Mouse (Mus musculus) leukemia stem cell, adult 10-12 weeks (primary cell): ENCODE results near the gene Nsl1. TPM values are rescaled to one million over a fixed set of nuclear protein-coding genes. Genes with fewer than 3 reads are reported as not detected.

Experiments used
- polyA plus RNA-seq: library from polyadenylated mRNA; stranded (reverse); fragments of >175 nt; gene quantifications from 2 replicates; pipeline ENCODE4 v1.2.3, GENCODE M21; 2012; ENCODE audit warnings: low replicate concordance

Gene Nsl1
- polyA plus RNA-seq: 8.4 and 9.4 TPM in 2 replicates

DNA sequence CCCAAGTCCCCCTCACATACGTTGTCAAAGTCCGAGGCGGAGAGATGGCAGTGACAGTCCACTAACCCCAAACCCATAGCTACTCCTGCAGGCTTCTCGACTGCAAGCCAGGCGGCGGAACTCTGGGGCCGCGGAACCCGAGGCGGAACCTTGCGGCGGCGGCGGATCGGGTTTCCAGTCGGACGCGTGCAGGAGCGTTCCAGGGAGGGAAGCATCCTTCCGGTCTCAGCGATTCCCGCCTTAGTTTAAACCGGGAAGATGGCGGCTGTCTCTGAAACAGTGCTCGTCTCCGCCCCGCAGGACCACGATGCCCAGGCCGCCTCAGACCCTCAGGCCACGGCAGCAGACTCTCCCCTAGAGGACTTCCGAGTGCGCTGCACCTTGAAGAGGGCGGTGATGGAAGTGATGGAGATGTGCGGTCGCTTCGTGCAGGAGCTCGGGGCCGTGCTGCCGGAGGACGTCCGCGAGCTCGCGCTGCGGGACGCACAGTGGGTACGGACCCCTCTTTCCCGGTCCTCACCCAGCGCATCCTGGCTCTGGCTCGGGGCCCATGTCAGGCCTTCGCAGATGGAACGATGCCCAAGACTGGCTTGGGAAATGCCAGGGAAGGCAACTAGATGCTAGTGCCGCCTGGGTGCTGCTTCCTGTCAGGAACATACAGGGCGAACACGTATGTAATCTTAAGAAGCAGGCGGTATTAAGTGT, at the start of gene Nsl1, which contains the start of gene Tatdn3:
TSS of gene Nsl1 (plus strand) at position 232 of the 705 bp plus-strand sequence.
TSS of gene Tatdn3 (minus strand) at position 152 of the 705 bp plus-strand sequence.

DNA sequence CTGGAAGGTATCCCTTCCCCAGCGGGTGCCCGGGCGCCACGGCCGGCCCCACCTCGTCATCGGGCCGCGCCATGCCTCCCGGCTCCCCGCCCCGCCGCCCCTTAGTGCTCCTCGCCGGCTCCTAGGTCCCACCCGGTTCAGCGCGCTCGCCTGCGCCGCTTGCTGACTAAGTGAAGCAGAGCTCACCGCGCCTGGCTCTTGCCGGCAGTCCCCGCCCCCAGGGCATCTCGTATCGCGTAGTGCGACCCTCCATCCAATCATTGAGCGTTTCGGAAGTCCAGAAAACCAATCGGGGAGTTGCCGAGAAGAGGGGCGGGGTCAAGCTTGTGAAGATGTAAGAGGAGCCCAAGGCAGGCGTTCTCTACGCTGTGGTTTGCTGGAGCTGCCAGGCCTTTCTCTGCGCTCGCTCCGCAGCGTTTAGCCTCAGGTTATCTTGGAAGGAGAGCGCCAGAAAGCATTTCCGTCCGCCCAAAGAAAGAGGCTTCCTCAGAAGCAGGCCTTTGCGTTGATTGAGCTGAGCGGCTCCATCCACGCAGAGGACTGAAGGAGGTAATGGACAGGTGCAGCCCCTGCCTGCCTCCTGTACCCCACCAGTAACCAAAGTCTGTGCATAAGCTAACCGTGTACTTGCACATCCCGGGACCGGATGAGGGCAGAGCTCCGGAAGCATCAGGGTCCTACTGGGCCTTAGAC, 36.6 kb upstream of the Nsl1 start, which contains the start of gene Flvcr1:
TSS of gene Flvcr1 (minus strand) at position 138 of the 693 bp plus-strand sequence.

DNA sequence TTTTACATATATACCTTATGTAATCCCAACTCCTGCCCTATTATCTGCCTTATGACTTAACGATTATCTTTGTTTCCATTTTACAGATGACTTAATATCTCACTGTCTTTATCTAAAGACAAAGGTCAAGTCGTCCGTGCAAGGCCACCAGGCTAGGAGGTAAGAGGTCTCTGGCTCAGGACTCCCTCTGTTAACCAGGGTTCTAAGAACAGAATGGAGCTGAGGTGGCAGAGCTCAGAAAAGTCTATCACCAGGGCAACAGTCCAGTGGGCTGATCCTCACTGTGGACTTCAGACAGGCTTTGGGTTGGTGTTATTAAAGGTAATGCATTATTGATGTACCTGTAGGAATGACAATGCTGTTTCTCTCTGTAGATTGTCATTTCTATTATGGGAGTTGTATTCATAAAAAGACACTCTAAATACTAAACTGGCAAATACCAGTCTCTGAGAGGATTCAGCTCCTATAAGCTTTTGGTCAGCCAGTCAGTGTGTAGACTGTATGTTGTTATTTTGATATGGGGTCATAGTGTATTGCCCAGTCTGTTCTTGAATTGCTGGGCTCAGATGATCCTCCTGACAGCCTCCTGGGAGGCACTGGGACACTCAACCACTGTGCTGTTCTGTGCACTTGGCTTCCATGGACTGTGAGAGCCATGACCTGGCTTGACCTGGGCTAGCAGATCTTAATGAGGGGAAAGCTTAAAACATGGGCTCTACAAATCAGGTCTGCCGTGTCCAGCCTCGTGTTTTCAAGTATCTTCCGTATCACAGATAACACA, 26.1 kb upstream of the Nsl1 start, which contains the start of gene Spata45:
TSS of gene Spata45 (plus strand) at position 86 of the 781 bp plus-strand sequence.

DNA sequence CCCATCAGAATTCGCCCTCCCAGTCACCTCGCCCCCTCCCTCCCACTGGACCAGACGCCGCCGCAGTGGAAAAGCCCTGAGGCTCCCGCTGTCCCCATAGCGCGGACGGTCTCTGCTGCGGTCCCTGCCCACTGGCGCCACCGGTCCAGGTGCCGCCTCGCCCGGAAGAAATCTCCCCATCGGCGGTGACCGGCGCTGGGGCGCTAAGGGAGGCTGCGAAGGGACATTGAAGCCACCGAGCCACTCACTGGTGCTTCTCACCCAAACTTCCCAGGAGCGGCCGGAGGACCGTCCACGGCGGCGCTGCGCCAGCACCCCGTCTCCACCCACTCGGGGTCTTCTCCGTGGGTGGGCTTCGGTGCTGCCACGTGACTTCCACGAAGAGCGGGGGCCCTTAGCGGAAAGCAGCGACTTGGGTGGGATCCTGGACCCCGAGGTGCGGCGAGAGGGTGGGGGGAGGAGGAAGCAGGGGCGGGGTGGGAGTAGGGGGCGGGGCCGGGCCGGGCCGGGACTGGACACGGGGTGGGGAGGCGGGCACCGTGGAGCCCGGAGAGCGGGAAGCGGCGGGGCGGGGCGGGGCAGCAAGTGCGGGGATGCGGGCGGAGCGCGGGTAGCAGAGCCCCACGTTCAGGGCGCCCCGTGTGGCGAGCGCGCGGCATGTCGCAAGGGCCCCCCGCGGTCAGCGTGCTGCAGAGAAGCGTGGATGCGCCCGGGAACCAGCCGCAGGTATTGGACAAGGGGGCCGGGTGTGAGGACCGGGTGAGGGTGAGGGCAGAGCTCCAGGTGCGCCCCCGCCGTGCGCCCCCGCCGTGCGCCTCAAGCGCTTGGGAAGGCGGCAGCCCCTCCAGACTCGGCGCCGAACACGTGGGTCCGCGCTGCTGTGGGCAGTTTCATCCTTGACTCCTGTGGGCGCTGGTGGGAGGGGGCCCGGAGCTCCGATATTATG, 35.3 kb downstream of the Nsl1 start, which contains the start of gene Batf3:
TSS of gene Batf3 (plus strand) at position 46 of the 946 bp plus-strand sequence.

Other genes starting within 250 kb of the Nsl1 start
- gene Rps6kc1, start 151.2 kb upstream of the Nsl1 start, polyA plus RNA-seq: 12.5 and 17.5 TPM in 2 replicates
- gene Angel2, start 137.9 kb upstream of the Nsl1 start, polyA plus RNA-seq: 7.3 and 7.5 TPM in 2 replicates
- gene Vash2, start 83.7 kb upstream of the Nsl1 start, polyA plus RNA-seq: 0.77 and 1.3 TPM in 2 replicates
- 24.0 and 28.2 TPM in 2 replicates for gene Flvcr1, start 36.9 kb upstream of the Nsl1 start, polyA plus RNA-seq
- not detected in 2 replicates for gene Spata45, start 26.4 kb upstream of the Nsl1 start, polyA plus RNA-seq
- gene Tatdn3, start 80 bp upstream of the Nsl1 start, polyA plus RNA-seq: 0.20 and 0.52 TPM in 2 replicates
- 5.5 and 11.2 TPM in 2 replicates for gene Batf3, start 34.8 kb downstream of the Nsl1 start, polyA plus RNA-seq
- gene Fam71a, start 101.8 kb downstream of the Nsl1 start, polyA plus RNA-seq: not detected in 2 replicates
- 0.36 and 0.78 TPM in 2 replicates for gene Atf3, start 155.0 kb downstream of the Nsl1 start, polyA plus RNA-seq